Mouse (Mus musculus) neural tube, embryonic 12.5 days (tissue): Measurements from ENCODE around the gene 1700023F06Rik. TPM values are rescaled to one million over a fixed set of nuclear protein-coding genes. Genes with fewer than 3 reads are reported as not detected.
A peak's percentile ranks its signal among the peaks of the same experiment; 100 is the strongest.

ENCODE experiments used
- ATAC-seq: fragments of 200-750 bp; cut with Nextera tagmentation; 2 replicates; pipeline ENCODE4 v1.8.0; 2017; ENCODE audit warnings: low read depth, mild to moderate bottlenecking, moderate TSS enrichment, moderate library complexity; ENCODE audit not compliant: low FRiP score
- H3K27ac ChIP-seq: fragments of 300-500 bp; sonication (generic); 2 replicates; pipeline ENCODE4 v1.5.1; 2016
- H3K27me3 ChIP-seq: fragments of 300-500 bp; sonication (generic); replicated peaks from 2 replicates; pipeline ENCODE4 v1.6.1; 2016; ENCODE audit warnings: mild to moderate bottlenecking
- H3K36me3 ChIP-seq: fragments of 300-500 bp; sonication (generic); 2 replicates; pipeline ENCODE4 v1.6.1; 2016; ENCODE audit warnings: mild to moderate bottlenecking
- H3K4me1 ChIP-seq: fragments of 300-500 bp; sonication (generic); 2 replicates; pipeline ENCODE4 v1.6.1; 2016
- H3K4me2 ChIP-seq: fragments of 300-500 bp; sonication (generic); replicated peaks from 2 replicates; pipeline ENCODE4 v1.6.1; 2016; ENCODE audit warnings: mild to moderate bottlenecking
- H3K4me3 ChIP-seq: fragments of 300-500 bp; sonication (generic); 2 replicates; pipeline ENCODE4 v1.5.1; 2016
- H3K9ac ChIP-seq: fragments of 300-500 bp; sonication (generic); 2 replicates; pipeline ENCODE4 v1.6.1; 2016; ENCODE audit warnings: mild to moderate bottlenecking
- H3K9me3 ChIP-seq: fragments of 300-500 bp; sonication (generic); 2 replicates; pipeline ENCODE4 v1.6.1; 2016; ENCODE audit warnings: mild to moderate bottlenecking
- WGBS: fragments of 180-500 bp; shearing (Covaris S2); methylation state at CpG from one replicate; pipeline ENCODE4 v1.1.7; 2016; 5-methylcytosine and 5-hydroxymethylcytosine counted together
- polyA plus RNA-seq: library from polyadenylated mRNA; unstranded; fragments of >200 nt; fragmentation: Nextera tagmentation; extraction: Ambion mirVana; gene quantifications from 2 replicates; pipeline ENCODE4 v1.2.1, GENCODE M21; 2016

1700023F06Rik gene
- polyA plus RNA-seq, 1 experiment from 2014 or later = 0.39 TPM

GRCm38 (mm10) chr11:103170111-103170493, 38.3 kb downstream of the 1700023F06Rik start:
- no peak for ATAC-seq
- Histone ChIP-seq H3K27ac (no peak overlapping the region), H3K9me3 (0 out of 2 replicates have a peak, but pooled peaks cover 3% of the 10 kb centered on the region), H3K4me3 (peak overlapping the region; percentile 59; the same call in 1 of the 2 replicates), H3K36me3 (no peaks in the 10 kb centered on the region), H3K9ac (no peak overlapping the region), H3K27me3 (peaks cover 50% of the 10 kb centered on the region), H3K4me2 (peak overlapping the region; percentile 93), H3K4me1 (peaks cover 12% of the 10 kb centered on the region)
- WGBS = 55% methylated on average over 3 of the region's 3 CpGs

GRCm38 (mm10) chr11:103169664-103170063, 38.7 kb downstream of the 1700023F06Rik start:
- ATAC-seq = no peak
- 84% methylated on average over 5 of the region's 5 CpGs for WGBS
- no peak overlapping the region for H3K4me3 ChIP-seq
- 0 out of 2 replicates have a peak, but pooled peaks cover 3% of the 10 kb centered on the region for H3K9me3 ChIP-seq
- no peak overlapping the region for H3K9ac ChIP-seq
- peaks cover 50% of the 10 kb centered on the region for H3K27me3 ChIP-seq
- no peak overlapping the region for H3K4me2 ChIP-seq
- peaks cover 12% of the 10 kb centered on the region for H3K4me1 ChIP-seq
- no peaks in the 10 kb centered on the region for H3K36me3 ChIP-seq
- no peak overlapping the region for H3K27ac ChIP-seq

DNA sequence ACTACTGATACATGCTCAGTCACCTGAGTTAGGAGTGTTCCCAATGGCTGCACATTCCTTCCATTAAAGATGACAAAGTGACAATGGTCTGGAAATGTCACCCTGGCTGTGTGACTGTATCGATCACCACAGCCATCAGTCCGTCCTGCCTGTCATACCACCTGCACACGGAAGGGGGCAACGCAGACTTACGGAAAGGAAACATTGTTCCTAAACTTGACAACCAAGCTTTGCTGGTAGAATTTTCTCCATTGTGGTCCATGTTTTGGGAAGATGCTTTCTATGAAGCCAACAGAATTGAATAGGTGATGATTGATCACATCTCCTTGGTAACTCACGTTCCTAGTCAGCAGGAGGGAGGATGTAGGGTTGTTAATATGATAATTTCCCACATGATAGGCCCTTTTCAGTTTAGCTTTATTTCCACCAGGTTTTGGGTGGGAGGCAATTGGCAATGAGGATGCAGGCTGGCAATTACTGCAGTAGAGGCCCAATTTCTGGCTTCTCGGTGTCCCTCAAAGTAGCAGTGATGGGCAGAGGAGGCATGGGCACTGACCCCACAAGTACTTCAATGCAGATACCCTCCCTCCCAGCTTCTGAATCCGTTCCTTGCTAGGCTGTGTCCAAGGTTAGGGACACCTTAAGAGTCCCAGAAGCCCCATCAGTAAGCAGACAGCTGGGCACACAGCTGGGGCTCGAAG, 39.5 kb downstream of the 1700023F06Rik start:
- Histone ChIP-seq H3K9me3 (0 out of 2 replicates have a peak, but pooled peaks cover 3% of the 10 kb centered on the region), H3K27ac (no peak overlapping the region), H3K27me3 (peaks cover 48% of the 10 kb centered on the region), H3K4me2 (no peak overlapping the region), H3K4me3 (no peak overlapping the region), H3K4me1 (peaks cover 12% of the 10 kb centered on the region), H3K36me3 (no peaks in the 10 kb centered on the region), H3K9ac (no peak overlapping the region)
- no peak for ATAC-seq
- WGBS = 27% methylated on average over 9 of the region's 9 CpGs

DNA sequence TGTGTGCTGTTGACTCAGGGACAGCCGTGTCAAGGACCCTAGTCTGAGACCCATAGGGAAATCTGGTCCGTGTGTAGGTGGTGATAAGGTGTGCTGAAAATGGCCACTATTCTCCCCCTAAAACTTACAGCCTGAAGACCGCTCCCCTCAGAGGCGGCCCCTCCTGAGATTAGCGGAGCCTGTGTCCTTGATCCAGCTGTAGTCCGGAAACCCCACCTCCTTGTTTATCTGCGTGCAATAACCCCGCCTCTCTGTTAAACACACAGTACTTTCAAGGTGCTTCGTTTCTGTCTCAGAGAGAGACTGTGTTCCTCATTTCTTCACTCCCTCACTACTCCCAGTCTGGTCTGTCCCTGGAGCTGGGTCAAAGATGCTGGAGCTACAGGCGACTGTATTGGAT, 44.0 kb downstream of the 1700023F06Rik start:
- no peaks in the 10 kb centered on the region for H3K36me3 ChIP-seq
- peaks cover 5% of the 10 kb centered on the region for H3K27me3 ChIP-seq
- H3K4me2 ChIP-seq = no peak overlapping the region
- H3K4me1 ChIP-seq = no peaks in the 10 kb centered on the region
- H3K9ac ChIP-seq = no peak overlapping the region
- H3K27ac ChIP-seq = no peak overlapping the region
- 28% methylated on average over 10 of the region's 10 CpGs for WGBS
- H3K4me3 ChIP-seq = no peak overlapping the region
- no peak for ATAC-seq
- 0 out of 2 replicates have a peak, but pooled peaks cover 3% of the 10 kb centered on the region for H3K9me3 ChIP-seq

DNA sequence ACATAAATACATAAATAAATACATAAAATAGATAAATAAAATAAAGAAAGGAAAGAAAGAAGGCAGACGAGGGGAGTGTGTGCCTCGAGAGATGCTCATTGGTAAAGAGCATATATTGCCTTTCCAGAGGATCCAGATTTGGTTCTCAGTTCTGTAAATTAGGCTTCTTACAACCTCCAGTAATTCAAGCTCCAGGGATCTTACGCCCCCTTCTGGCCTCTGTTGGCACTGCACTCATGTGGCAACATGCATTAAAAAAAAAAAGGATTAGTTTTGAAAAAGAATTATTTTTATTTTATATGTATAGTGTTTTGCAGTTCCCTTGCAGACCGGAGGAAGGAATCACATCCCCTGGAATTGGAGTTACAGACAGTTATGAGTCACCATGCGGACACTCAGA, 46.2 kb downstream of the 1700023F06Rik start:
- no peak for ATAC-seq
- peaks cover 6% of the 10 kb centered on the region for H3K4me1 ChIP-seq
- H3K9me3 ChIP-seq = 0 out of 2 replicates have a peak, but pooled peaks cover 3% of the 10 kb centered on the region
- WGBS = 91% methylated on average over 5 of the region's 5 CpGs
- H3K27ac ChIP-seq = no peak overlapping the region
- no peaks in the 10 kb centered on the region for H3K27me3 ChIP-seq
- no peak overlapping the region for H3K4me2 ChIP-seq
- H3K36me3 ChIP-seq = no peaks in the 10 kb centered on the region
- H3K4me3 ChIP-seq = no peak overlapping the region
- no peak overlapping the region for H3K9ac ChIP-seq

GRCm38 (mm10) chr11:103161449-103161848, 46.9 kb downstream of the 1700023F06Rik start:
- no peaks in the 10 kb centered on the region for H3K27me3 ChIP-seq
- WGBS = 76% methylated on average over 7 of the region's 7 CpGs
- no peak for ATAC-seq

DNA sequence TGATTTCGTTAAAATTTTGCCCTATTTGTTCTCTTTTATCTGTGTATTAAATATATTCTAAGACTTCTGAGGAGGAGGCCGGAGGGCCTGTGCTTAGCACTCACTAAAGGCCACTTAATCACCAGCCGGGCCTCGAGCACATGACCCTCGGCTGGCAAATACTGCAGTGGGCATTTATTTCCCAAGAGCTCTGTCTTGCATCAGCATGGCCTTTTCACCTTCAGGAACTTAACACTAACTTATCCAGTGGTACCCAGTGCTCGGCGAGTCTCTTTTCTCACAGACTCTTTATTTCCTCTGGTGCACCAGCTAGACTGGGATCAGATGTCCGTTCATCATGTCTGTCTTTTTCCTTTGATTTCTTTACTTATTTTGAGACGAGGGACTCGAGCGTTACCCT, 47.6 kb downstream of the 1700023F06Rik start:
- no peaks in the 10 kb centered on the region for H3K9me3 ChIP-seq
- no peaks in the 10 kb centered on the region for H3K27me3 ChIP-seq
- no peak for ATAC-seq
- no peak overlapping the region for H3K4me2 ChIP-seq
- WGBS = 93% methylated on average over 11 of the region's 11 CpGs
- H3K4me3 ChIP-seq = no peak overlapping the region
- H3K36me3 ChIP-seq = no peaks in the 10 kb centered on the region
- H3K4me1 ChIP-seq = peaks cover 6% of the 10 kb centered on the region
- H3K27ac ChIP-seq = no peak overlapping the region
- no peak overlapping the region for H3K9ac ChIP-seq

More at GRCm38 (mm10) chr11:103161449-103161848, 46.9 kb downstream of the 1700023F06Rik start:
- H3K9ac ChIP-seq = no peak overlapping the region
- peaks cover 6% of the 10 kb centered on the region for H3K4me1 ChIP-seq
- no peaks in the 10 kb centered on the region for H3K36me3 ChIP-seq
- 0 out of 2 replicates have a peak, but pooled peaks cover 3% of the 10 kb centered on the region for H3K9me3 ChIP-seq
- H3K4me3 ChIP-seq = no peak overlapping the region
- no peak overlapping the region for H3K4me2 ChIP-seq
- no peak overlapping the region for H3K27ac ChIP-seq

- ATAC-seq = peak; percentile 87
- Histone ChIP-seq H3K27ac (no peak overlapping the region), H3K27me3 (no peaks in the 10 kb centered on the region), H3K4me1 (peaks cover 6% of the 10 kb centered on the region), H3K9ac (0 out of 2 replicates have a peak overlapping the region, but pooled peaks have one; percentile 13), H3K9me3 (no peaks in the 10 kb centered on the region), H3K4me3 (peak overlapping the region; percentile 18; the same call in 1 of the 2 replicates), H3K36me3 (no peaks in the 10 kb centered on the region), H3K4me2 (peak overlapping the region; percentile 53)
- WGBS = 1% methylated on average over 25 of the region's 25 CpGs
These were observed 49.5 kb downstream of the 1700023F06Rik start for GRCm38 (mm10) chr11:103158621-103159478.

- H3K4me1 ChIP-seq = peaks cover 6% of the 10 kb centered on the region
- H3K36me3 ChIP-seq = no peaks in the 10 kb centered on the region
- no peaks in the 10 kb centered on the region for H3K27me3 ChIP-seq
- H3K4me3 ChIP-seq = no peak overlapping the region
- 92% methylated on average over 4 of the region's 4 CpGs for WGBS
- H3K4me2 ChIP-seq = no peak overlapping the region
- H3K9ac ChIP-seq = no peak overlapping the region
- no peak overlapping the region for H3K27ac ChIP-seq
- ATAC-seq = no peak
- no peaks in the 10 kb centered on the region for H3K9me3 ChIP-seq
These were observed 58.6 kb downstream of the 1700023F06Rik start for GRCm38 (mm10) chr11:103149771-103150170.

Other genes starting within 250 kb of the 1700023F06Rik start
- 44.9 and 49.7 TPM in 2 replicates for gene Nmt1, start 180.4 kb downstream of the 1700023F06Rik start, polyA plus RNA-seq
- 150 and 170 TPM in 2 replicates for gene Dcakd, start 180.2 kb downstream of the 1700023F06Rik start, polyA plus RNA-seq
- gene Plcd3, start 106.9 kb downstream of the 1700023F06Rik start, polyA plus RNA-seq = 1.1 and 1.2 TPM in 2 replicates
- gene Acbd4, start 106.9 kb downstream of the 1700023F06Rik start, polyA plus RNA-seq = 6.6 and 10.1 TPM in 2 replicates
- 2.9 and 3.0 TPM in 2 replicates for gene Hexim1, start 92.3 kb downstream of the 1700023F06Rik start, polyA plus RNA-seq
- gene Hexim2, start 76.1 kb downstream of the 1700023F06Rik start, polyA plus RNA-seq = 9.9 and 12.2 TPM in 2 replicates
- gene Fmnl1, start 37.5 kb downstream of the 1700023F06Rik start, polyA plus RNA-seq = 1.7 and 2.1 TPM in 2 replicates
- gene Spata32, start 9.9 kb upstream of the 1700023F06Rik start, polyA plus RNA-seq = 0.18 and 0.31 TPM in 2 replicates
- gene Map3k14, start 58.9 kb upstream of the 1700023F06Rik start, polyA plus RNA-seq = 3.9 and 4.8 TPM in 2 replicates
- gene Arhgap27, start 155.1 kb upstream of the 1700023F06Rik start, polyA plus RNA-seq = 5.4 and 6.4 TPM in 2 replicates
- 9.8 and 10.3 TPM in 2 replicates for gene Plekhm1, start 204.1 kb upstream of the 1700023F06Rik start, polyA plus RNA-seq